Mouse (Mus musculus) layer of hippocampus, adult 2 months (tissue): Measurements from ENCODE around the gene Trpv6. TPM values are rescaled to one million over a fixed set of nuclear protein-coding genes. Genes with fewer than 3 reads are reported as not detected.

Experiments used
- DNase-seq, 2 experiments: peaks; one replicate each; pipeline ENCODE4 v3.0.0; 2022; ENCODE audit warnings: low spot score in 2 of 2
- H3K27ac ChIP-seq: fragments of 200-600 bp; 2 replicates; pipeline ENCODE4 v1.8.1; 2022
- H3K4me3 ChIP-seq: fragments of 200-600 bp; 2 replicates; pipeline ENCODE4 v1.8.1; 2022; ENCODE audit warnings: mild to moderate bottlenecking
- CTCF ChIP-seq: fragments of 200-600 bp; conservative IDR thresholded peaks from 2 replicates; pipeline ENCODE4 v1.8.1; 2022; ENCODE audit warnings: antibody characterized with exemption, mild to moderate bottlenecking, moderate library complexity
- total RNA-seq, 2 experiments: library from RNA; stranded (reverse); gene quantifications; 2 replicates each; pipeline ENCODE4 v1.2.3; 2021

Gene Trpv6
- total RNA-seq, 2 experiments from 2014 or later: 0.61 to 0.83 TPM

DNA sequence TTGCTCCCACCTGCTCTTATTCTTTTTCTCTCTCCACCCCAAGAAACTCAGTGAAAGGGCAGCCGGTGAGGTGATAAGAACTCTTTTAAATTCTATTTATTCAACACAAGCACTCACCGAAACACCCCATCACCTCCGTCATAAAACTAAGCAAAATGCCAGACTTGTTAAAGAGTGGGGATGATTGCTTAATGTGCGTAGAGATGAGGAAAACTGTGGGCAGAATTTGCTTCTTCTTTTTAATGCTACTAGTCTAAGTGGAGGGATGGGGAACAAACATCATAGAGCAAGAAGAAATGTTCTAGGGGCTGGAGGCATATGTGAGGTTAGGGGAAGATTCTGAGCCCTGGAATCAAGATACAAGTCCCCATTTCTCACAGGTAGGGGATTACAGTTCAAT lies 6.6 kb upstream of the Trpv6 start:
- DNase-seq: no peak
- H3K4me3 ChIP-seq: no peak overlapping the region
- H3K27ac ChIP-seq: no peak overlapping the region
- no peak for TF ChIP-seq CTCF

DNA sequence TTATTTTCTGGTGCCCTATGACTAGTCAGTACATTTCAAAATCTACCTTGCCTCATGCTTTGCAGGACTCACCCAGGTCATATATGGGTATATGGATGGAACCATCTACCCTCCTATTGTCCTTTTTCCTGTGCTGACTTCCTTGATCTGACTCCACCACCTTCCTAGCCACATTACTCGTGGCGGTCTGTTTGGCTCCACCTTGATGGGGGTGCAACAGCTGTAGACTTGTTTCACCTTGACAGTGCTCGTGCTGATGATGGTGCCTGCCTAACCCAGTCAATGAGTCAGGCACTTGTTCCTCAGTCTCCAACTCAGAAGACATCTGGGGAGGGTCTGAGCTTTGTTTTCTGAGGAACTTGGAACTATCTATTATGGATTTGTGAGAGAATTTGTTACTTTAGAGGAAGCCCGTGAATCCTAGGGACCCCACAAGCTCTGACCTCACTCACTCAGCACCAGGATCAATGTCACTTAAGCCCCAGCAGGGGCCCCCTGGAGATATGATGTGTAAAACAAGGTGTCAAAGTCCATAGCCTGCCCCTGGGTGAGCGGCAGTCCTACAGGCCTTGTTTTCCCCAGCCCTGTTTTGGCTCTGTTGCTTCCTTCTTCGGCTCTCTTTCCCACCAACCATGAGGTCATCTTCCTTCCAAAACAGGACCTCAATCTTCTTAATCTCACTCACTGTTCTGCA lies 5.1 kb upstream of the Trpv6 start:
- no peak for DNase-seq
- Histone ChIP-seq H3K4me3 (no peak overlapping the region), H3K27ac (no peak overlapping the region)
- TF ChIP-seq CTCF: no peak

DNA sequence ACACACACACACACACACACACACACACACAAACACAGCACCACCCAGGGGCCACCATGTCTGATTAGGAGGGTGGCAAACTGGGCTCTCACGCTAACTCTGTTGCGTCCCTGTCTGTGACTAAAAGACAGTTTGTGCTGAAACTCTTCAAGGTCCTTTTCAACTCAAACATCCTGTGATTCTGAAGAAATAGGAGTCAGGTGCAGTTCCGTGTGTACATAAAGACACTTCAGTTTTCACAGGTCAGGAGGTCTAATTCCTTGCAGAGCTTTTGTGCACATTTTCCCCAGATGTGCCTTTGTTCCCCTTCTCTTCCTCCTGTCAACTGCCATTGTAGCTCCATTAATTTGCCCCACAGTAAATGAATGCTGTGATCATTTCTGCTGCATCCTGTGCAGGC lies 4.2 kb upstream of the Trpv6 start:
- DNase-seq: no peak
- no peak overlapping the region for H3K27ac ChIP-seq
- TF ChIP-seq CTCF: no peak
- no peak overlapping the region for H3K4me3 ChIP-seq

DNA sequence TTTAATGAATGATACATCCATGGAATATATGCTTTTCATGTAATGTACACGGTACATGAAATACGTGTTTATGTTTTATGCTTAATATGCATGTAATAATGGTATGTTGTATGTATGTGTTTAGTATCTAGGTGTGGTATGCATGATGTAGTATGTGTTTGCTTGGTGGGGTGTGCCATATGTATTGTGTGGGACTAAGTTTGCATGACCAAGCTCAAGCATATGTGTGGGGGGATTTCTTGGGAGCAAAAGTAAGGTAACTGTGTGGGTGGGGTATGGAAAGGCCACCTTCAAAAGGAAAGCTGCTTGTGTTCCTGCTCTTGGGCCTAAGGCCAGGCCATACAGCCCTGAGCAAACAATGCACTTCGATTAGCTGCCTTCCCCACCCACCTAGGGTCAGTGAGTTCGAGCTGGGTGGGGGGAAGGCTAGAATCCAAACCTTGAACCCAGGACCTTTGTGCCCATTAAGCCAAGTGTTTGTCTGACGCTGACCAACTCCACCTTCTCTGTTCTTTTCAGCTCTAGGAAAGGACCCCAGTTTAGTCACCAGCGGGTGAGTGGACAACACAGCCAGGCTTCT lies 1.8 kb upstream of the Trpv6 start:
- no peak for DNase-seq
- TF ChIP-seq CTCF: no peak

DNA sequence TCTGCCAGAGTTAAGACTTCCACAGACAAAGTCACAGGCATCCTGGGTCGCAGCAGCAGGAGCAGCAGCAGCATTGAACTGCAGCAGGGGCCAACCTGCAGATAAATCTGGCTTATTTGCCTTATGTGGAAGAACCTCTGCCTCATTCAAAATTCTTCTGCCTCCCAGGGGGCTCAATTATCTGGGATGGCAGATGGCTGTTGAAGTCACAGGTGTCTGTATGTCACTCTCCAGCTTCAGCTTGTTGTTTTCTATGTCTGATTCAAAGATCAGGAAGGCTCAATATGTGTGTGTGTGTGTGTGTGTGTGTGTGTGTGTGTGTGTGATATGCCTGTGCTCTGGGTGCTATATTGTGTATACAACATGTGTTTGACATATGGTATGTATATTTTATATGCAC lies 1.2 kb upstream of the Trpv6 start:
- no peak overlapping the region for H3K27ac ChIP-seq
- no peak overlapping the region for H3K4me3 ChIP-seq
- no peak for TF ChIP-seq CTCF
- DNase-seq: no peak

More for the DNA sequence above, 1.8 kb upstream of the Trpv6 start:
- Histone ChIP-seq H3K27ac (no peak overlapping the region), H3K4me3 (no peak overlapping the region)

DNA sequence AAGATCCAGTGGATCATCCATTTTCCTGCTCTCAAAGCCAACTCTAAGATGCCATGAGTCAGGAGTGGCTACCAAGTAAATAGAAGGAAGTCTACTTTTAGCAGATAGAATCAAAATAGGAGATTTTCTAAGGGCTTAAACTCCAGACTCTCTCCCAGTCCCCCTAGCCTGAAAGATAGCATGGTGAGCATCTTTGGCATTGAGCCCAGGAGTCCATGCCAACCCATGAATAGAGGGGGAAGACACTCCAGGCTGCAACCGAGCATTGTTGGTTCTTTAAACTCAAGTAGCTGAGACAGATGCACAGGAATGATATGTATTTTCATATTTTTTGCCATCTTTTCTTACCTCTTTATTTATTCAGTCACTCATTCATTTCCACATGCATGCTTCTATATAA lies 994 bp downstream of the Trpv6 start:
- Histone ChIP-seq H3K4me3 (no peak overlapping the region), H3K27ac (no peak overlapping the region)
- no peak for TF ChIP-seq CTCF
- no peak for DNase-seq

DNA sequence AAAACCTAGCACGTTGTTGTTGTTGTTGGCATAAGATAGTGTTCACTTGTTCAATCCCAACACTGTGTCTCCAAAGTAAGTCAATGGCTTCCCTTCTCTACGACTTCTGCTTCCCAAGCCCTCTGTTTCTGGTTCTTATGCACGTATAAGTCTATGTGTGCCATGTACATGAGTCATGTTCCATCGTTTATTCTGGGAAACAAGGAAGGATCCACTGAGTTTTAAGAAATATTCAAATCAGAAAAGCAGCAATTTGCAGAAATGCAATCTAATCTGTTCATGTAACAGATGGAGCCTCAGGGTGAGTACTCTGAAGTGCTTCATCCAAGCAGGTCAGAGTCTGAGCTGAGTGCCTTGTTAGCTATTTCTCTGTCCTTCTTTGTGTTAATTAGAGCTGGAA lies 4.7 kb downstream of the Trpv6 start:
- DNase-seq: peak in 1 of 2 experiments; percentile 16
- H3K27ac ChIP-seq: 0 out of 2 replicates have a peak overlapping the region, but pooled peaks have one; percentile 43
- no peak overlapping the region for H3K4me3 ChIP-seq
- TF ChIP-seq CTCF: no peak

DNA sequence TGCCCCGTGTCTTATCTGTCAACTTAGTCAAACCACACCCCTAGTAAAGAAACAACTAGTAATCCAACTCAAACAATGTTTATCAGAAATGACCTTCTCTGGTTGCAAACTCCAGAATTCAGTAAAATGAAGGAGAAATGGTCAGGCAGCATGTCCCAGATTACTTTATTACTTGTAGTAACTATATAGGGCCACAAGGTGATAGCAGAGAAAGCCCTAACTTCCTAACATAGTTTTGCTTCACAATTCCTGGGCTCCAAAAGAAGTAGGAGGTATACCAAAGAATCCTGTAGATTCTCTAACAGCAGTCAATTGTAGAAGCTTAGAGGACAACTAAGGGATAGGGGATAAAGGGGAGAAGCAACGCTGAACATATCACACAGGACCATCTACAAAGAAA lies 5.4 kb downstream of the Trpv6 start:
- H3K27ac ChIP-seq: no peak overlapping the region
- H3K4me3 ChIP-seq: no peak overlapping the region
- TF ChIP-seq CTCF: peak; percentile 46
- DNase-seq: no peak

DNA sequence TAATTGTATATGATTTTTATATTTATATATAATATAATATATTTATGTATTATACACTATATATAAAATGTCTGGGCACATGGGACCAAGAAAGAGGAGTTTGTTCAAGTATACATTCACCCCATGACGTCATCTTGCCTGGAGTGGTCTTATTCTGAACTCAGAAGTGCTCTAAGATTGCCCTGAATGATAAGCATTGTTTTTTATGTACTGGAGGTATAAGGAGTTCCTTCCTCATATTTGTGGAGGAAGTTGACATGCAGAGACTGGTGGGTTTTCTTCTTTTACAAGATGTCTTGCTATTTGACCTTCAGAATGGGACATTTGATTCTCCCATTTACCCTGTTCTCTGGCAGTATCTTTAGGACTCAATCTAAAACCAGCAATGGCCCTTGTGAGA lies 8.0 kb downstream of the Trpv6 start:
- TF ChIP-seq CTCF: no peak
- no peak overlapping the region for H3K4me3 ChIP-seq

DNA sequence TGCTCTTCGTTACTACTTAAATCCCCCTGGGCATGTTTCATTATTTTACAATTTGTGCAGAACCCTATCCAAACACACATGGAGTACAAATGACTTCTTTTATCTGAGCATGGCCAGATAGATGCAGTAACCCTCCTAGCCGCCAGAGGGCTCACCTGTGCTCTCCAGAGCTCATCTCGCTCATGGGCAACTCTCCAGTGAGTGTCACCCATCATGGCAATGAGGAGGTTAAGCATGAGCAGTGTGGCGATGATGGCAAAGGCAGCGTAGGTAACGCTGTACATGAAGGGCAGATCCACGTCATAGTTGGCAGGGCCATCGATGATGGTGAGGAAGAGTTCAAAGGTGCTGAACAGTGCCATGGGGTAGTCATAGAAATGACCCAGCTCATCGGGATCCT lies 13.5 kb downstream of the Trpv6 start:
- H3K27ac ChIP-seq: no peak overlapping the region
- peak; percentile 75 for TF ChIP-seq CTCF
- DNase-seq: no peak
- H3K4me3 ChIP-seq: no peak overlapping the region

More for the DNA sequence above, 8.0 kb downstream of the Trpv6 start:
- no peak for DNase-seq
- no peak overlapping the region for H3K27ac ChIP-seq

DNA sequence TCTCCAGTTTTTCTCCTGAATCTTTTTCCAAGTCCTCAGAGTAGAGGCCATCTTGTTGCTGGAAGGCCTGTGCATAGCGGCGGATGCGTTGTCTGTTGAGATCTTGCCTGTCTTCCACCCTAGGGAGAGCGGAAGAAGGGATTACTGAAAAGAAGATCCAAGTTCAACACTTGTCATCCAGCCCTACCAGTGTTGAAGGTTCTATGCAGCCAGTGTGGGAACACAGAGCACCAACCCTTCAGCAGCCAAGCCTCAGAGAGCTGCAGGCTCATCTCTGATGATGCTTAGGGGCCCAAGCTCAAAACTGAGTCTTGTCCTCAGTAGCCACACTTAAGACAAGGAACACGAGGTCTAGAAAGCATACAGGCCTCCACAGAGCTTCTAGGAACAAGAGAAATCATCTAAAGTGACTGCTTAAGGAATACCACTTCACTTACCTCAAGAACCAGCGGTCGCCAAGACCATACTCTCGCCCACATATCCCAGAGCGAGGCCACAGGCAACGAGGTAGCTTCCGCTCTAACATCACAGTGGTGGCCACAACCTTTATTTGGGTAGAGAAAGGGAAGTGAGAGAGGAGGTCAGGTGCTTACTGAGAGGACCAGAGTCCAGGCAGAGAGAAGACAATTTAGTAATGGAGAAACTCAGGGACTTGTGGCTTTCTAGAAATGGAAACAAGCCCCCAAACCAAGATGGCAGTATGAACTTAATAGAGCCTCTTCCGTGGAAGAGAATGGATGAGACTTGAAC lies 14.8 kb downstream of the Trpv6 start:
- H3K4me3 ChIP-seq: no peak overlapping the region
- no peak for DNase-seq
- no peak overlapping the region for H3K27ac ChIP-seq
- TF ChIP-seq CTCF: no peak

DNA sequence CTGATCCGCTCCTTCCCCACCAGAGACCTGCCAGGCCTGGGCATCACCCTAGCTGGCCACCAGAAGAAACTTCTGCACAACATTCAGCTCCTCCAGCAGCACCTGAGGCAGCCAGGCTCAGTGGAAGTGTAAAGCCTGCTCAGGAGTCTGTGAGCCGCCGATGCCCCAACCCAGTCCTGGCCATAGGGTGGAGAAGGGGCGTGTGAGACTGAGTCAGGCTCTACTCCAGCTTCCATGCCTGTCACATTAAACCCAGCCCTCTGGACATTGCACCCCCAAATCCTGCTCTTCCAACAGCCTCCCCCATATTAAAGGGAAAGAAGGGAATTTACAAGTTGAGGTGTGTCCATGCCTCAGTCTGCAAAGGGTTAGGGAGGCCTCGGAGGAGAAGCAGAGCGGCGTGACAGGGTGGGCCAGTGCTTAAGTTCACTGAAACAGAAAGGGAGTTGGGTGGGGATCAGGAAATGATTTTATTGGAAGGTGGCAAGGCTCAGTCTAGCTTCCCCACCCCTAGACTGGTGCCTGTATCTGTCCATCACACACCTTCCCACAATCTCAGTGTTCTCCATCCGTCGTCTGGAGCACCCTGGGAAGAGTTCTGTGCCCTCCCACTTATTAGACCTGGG lies 15.9 kb downstream of the Trpv6 start:
- Histone ChIP-seq H3K4me3 (no peak overlapping the region), H3K27ac (no peak overlapping the region)
- no peak for DNase-seq
- TF ChIP-seq CTCF: no peak

DNA sequence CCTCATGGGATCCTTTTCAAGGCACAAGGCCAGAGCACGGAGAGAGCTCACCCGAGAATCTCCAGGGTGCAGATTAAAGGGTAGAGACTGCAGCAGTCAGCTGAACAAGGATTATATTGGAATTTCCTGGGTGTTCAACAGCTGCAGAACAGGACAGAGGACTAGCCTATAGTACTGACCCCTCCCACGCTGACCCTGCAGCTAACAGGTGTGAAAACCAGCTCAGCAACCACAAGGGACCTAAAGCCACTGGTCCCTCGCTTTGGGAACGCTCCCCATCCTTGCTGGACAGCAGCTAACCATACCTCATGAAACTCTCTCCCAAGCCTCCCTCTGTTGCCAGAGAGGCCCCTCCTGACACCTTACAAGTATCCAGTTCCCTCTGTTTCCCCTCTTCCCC lies 28.6 kb downstream of the Trpv6 start:
- TF ChIP-seq CTCF: no peak
- DNase-seq: no peak
- Histone ChIP-seq H3K27ac (no peak overlapping the region), H3K4me3 (no peak overlapping the region)
